Mouse (Mus musculus) retina, postnatal 1 day (tissue): ENCODE data around the gene Sec61b.
A peak's percentile ranks its signal among the peaks of the same experiment; 100 is the strongest.

ENCODE experiments used
- DNase-seq: peaks from one replicate; pipeline ENCODE4 v3.0.0-alpha.2; 2012

Sec61b gene

DNA sequence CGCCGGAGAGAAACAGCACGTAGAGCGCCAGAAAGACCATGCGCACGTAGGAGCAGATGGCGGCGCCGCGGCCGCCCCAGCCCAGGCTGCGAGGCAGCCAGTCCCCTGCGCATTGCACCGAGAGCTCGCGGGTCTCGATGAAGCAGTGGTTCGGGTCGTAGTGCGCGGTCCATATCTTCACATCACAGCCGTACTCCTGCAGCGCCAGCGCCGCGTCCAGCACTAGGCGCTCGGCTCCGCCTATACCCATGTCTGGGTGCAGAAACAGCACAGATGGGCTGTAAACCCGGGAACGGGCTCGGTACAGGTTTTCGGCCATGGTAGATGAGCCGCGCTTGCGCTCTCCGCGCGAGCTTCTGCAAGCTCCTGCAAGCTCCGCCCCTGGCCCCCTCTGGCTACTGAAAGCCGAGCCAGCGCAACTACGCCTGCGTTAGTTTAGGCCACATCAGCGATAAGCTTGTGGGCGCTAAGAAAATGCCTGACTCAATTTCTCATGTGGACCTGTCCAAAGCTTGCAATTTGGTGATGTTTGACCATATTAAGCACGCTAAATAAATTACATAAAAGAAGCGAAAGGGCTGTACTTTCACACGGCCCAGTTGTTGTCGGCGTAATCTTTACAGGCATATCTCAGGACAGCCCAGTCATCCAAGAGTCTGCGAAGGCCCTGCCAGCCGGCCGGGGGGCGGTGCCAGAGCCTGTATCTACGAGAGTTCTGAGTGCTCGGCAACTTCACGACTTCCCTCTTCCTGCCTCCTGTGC lies at the start of gene Sec61b, which contains the start of gene Alg2:
Sec61b (plus strand) TSS at position 691 of the 762 bp plus-strand sequence.
Alg2 (minus strand) TSS at position 366 of the 762 bp plus-strand sequence.
- DNase-seq: peak; percentile 99

DNA sequence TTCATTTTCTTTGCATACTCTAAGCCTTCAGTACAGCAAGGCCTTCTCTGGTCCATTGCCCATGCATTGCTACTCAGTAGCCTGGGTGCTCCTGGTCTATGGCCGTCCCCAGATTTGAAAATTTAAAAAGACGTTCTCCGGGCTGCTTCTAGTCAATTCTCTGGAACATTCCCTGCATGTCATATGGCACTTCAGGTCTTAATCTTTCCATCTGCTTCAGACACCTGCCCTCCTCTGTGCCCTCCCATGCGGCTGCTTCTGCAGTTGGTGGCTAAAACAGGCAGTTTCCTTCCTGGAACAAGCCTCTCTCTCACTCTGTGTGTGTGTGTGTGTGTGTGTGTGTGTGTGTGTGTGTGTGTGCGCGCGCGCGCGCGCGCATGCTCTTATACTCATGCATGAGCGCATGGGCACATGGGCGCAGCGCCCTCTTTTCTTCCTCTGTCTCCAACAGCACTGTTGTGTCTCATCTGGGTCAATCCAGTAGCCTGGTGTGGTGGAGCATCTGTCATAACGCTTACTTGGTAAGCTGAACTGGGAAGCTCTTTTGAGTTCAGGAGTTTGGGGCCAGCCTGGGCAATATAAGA lies 49.1 kb upstream of the Sec61b start:
- peak; percentile 75 for DNase-seq

DNA sequence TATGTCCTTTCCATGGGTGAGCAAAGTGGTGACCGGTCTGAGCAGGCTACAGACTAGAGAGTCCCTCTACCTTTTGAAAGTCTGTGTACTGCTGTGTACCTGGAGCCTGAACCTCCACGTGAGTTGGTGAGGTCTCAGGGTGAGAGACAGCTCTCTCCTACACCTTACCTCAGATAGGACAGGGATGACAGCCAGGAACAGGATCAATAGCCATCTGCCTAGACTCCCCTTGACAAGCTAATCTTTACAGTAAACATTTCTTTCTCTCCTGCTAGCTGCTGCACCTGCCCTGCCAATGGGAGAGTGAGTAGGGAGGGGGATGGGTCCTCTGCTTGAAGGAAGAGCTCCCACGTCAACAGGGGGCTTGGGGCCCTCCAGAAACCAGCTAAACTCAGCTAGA lies 46.9 kb upstream of the Sec61b start:
- DNase-seq: no peak

DNA sequence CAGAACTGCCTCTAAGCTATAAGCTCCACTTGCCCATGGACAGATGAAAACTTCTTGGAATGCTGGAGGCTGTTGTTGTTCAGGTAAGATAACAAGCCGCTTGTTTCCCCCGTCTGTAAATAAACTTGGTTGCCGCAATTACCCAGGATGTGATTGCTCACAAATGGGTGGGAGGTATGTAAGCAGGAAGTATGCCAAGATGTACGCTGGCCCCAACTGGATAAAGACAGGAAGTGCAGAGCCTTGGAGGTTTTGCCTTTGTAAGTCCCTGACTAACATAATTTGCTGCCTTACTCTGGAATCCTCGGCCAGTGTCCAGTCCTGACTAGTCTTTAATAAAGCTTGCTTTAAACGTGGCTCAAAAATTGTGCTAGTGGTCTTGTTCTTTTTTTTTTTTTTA lies 43.9 kb upstream of the Sec61b start:
- no peak for DNase-seq

DNA sequence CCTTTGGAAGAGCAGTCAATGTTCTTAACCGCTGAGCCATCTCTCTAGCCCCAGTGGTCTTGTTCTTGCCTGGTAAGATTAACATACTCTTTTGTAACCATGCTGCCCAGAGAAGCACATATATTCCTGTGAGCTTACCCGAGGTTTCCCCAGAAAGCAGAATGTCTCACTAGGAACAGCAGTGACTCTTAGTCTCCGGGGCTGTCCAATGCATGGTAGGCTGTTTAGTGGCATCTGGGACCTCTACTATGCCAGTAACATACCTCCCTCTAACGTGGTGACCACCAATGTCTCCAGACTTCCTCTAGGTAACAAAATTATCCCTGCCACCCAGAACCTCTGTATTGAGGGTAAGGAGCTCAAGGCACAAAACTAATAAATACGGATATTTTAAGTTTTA lies 43.4 kb upstream of the Sec61b start:
- DNase-seq: no peak

DNA sequence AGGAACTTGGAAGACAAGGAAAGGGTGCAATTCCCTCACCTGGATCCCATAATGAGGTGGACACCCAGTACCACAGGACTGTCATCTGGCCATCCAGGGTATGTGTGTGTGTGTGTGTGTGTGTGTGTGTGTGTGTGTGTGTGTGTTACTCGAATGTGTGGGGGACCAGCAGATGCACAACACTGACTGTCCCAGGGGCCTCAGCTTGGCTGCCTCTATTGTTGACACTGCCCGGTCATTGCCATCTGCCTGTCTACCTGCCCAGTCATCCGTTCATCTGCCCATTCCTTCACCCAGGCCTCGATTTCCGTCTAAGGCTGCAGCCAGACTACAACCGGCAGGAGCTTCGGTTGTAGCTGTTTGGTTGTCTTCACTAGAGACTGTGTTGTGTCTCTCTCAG lies 41.7 kb upstream of the Sec61b start:
- DNase-seq: no peak

DNA sequence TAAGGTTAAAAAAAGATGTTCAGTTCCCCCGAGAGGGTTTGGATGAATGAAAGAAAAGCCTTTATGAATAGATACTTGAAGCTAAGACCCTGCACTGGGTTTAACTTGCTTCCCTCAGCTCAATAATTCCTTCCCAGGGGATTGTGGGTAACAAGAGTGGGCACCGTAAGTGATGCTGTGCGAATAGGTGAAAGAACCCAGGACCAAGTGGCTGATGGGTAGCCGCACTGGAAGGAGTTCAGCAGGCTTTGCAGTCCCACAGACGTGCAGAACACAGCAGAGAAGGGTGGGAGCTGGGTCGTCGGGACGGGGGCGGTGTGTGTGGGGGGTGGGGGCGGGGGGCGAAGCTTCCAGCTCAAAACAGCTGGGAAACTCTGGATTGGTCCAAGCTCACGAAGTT lies 39.3 kb upstream of the Sec61b start:
- DNase-seq: no peak

DNA sequence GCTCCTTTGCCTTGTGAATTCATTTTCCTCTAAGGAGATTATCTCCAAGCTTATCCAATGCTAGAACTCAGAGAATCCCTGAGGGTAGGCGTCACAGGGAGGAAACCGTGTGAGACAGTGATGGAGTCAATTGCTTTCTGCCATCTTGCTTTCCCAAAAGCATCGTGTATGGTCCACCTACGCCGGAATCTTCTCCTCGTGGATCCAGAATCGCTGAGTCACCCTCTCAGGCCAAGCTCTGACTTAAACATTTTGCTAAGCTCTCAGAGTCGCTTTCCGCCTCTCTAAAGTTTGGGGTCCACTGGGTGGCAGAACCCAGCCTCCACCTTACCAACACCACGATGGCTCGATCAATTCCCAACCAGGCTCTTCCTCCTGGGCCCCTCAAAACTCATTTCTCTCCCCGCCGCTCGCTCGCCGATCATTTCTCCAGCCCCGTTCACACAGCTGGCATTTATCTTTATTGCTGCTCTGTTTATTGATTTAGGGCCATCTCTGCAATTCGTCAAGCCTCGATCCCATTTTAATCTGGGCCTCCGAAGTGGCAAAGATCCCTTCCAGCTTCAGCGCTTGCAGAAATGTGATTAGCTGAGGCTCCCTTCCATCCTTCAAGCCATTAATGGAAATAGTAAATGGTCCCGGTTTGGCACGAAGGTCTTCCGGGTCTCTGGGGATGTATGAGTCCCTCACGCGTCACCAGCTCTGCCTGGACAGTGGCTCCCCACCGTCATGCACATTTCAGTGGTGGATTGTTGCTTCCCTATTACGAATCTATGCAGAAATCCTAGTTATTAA lies 38.7 kb upstream of the Sec61b start:
- DNase-seq: no peak

DNA sequence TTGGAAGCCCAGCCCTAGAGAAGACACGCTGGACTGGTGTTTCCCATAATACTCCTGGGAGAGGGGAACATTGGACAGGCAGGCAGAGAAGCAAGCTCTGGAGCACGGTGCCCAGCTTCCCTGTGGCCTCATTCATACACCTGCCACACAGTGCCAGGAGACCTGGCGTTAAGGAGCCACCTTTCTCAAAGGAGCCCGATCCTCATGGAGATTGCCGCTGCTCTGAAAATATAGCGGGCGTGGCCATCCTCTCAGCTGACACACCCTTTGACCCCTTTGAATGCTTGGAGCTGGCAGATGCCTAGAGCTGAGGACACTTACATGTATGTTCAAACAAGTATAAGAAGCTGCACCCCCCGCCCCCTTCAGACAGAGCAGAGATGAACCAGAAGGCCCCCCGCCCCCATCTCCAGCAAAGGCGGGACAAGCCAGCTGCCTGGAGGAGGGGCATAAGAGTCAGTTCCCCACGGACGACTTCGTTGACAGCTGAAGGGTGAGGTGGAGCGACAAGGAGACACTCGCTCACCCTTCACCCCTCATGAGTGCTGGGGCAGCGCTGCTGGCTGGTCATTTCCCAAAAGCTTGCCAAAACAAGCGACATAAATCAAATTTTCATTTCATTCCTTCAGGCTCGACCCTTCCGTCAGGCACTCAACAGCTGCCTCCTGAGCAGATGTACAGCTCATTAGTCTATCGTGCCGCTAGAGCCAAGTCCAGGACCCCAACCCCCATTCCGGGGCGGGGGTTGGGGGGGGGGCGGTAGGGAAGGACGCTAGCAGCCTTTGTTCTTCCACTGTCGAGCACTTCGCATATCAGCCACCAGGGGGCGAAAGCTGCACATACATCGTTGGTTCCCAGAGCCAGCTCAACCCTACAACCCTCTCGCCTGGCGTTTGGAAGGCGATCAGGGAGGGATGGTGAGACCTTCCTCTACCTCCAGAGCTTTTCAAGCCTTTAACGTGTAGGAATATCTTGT lies 36.8 kb upstream of the Sec61b start:
- peak; percentile 95 for DNase-seq

DNA sequence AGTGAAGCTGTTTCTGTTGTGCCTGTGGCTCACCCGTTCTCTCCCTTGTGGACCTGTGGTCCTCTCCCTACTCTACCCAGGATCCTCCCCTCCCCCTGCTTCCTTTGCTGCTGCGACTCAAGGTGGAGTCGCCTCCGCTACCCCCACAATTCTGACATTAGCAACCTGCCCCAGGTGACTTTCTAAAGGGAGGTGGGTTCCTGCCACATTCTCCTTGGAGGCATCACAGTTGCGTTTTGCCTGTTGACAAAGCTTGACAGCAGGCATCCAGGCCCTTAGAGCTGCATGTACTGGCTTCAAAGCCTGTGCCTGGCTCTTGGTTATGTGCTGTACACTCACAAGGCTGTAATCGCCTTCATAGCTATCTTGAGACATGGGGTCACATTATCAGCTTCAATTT lies 35.5 kb upstream of the Sec61b start:
- DNase-seq: no peak

DNA sequence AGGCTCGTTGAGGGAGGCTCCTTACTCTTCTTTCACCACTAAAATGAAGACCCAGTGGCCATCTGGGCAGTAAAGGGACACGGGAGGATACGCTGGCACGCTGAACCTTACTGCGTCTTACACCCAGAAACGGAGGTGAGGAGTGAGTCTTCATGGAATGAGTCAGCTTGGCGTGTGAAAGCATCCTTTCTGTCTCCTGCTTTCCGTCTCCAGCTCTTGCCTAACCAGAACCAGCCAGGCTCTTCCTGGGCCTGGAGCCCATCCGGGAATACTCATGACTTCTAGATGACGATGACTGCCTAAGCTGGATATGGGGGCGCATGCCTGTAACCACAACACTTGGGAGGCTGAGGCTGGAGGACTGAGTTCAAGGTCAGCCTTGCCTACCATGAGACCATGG lies 33.5 kb upstream of the Sec61b start:
- no peak for DNase-seq

DNA sequence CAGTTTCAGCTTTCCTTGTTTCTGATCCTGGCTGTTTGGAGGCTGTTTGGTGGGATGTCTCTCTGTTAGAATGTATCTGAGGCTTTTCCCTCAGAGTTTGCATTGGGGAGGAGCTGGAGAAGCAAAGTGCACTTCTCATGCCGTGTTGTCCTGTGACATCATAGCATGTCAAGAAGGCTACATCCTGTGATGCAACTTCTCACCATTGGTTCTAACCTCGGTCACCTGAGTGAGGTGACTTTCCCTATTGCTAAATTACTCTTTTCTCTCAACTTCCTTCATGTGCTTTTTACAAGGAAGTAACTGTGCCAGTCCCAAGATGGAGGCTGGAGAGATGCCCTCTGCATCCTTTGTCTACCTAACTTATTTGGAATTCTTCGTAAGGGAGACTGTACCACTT lies 25.9 kb upstream of the Sec61b start:
- DNase-seq: no peak

DNA sequence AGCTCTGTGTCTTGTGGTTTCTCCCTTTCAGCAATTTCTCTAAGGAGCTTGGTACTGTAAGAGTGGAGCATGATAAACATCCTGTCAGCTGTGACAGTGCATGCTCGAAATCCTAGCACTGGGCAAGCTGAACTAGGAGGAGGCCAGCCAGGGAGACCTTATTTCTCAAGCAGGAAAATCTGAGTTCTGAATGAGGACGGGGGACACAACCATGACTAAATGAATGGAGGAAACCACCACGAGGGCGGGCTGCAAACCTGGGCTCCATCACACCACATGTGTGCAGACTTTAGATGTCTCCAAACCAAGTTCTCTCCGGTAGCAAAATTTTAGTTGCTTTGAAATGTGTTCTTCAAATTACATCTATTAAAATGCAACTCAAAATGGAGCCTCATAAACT lies 25.3 kb upstream of the Sec61b start:
- DNase-seq: no peak

DNA sequence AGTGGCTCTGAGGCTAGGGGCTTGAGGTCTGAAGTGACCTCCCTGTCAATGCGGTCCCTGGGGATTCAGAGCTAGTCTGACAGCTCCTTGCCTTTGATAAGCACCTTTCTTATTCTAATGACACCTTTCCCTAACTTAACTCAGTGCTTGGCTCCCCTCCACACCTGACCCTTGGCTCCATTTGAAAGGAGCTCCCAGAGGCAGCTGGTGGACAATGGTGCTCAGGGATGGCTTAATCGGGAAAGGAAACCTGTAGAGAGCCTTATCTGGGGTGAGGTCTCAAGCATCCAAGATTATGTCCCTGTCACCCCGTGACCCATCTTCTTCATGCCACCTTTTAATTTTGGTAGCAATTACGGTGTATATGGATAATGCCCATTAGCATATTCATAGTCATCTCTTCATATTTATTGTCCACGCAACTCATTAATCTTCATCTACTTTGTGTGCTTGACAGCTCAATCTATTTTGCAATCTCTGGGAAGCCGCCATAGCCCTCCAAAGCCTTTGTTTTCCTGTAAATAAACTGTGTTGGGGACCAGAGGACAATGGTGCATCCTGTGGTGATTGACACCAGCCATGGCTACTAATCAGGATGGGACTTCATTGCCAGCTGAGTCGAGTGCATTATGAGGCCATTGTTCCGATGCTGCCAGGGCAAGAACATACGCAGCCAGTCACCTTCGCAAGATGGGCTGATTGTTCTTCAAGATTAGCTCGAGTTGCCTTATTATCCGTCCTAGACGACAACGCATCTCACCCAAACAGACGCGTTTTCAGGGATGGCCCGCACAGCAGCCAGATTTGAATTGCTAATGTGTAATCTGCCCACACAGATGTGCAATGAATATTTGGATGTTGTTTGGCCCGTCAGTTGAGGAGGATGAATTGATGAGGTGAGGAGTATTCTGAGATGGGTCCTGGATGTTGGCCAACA lies 24.6 kb upstream of the Sec61b start:
- DNase-seq: peak; percentile 48

DNA sequence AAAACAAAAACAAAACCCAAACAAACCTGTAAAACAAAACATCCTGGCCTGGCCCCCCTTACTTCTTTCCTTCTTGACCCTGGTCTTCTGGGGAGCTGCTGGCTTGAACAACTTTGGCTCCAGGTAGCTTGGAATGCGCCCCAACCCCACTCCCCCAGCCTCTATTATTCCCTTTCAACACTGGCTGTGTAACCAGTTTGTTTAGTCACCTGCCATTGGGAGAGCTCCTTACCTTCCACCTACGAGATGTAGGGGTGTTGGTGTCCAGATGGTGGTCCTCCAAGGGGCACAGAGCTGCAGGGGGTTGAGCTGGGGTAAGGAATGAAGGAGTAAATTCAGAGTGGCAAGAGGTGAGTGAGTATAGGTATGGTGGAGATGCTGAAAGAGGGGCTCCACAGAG lies 7.3 kb upstream of the Sec61b start:
- DNase-seq: no peak

DNA sequence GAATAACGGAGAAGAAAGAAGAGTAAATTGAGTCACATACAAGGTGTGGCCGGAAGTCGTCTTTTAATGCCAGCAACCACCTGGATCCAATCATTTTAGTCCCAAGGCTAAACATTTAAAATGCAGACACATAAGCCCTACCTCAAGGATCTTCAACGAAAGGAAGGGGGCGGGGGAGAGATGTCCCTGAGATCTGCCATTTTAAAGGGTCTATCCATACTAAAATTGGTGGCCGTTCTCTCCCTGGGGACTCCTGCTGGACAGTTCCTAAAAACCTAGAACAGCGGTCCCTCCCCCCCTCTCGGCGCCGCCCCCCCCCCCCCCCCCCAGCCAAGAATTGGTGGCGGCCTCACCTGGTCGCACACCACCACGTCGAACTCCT lies 881 bp upstream of the Sec61b start:
- DNase-seq: no peak

DNA sequence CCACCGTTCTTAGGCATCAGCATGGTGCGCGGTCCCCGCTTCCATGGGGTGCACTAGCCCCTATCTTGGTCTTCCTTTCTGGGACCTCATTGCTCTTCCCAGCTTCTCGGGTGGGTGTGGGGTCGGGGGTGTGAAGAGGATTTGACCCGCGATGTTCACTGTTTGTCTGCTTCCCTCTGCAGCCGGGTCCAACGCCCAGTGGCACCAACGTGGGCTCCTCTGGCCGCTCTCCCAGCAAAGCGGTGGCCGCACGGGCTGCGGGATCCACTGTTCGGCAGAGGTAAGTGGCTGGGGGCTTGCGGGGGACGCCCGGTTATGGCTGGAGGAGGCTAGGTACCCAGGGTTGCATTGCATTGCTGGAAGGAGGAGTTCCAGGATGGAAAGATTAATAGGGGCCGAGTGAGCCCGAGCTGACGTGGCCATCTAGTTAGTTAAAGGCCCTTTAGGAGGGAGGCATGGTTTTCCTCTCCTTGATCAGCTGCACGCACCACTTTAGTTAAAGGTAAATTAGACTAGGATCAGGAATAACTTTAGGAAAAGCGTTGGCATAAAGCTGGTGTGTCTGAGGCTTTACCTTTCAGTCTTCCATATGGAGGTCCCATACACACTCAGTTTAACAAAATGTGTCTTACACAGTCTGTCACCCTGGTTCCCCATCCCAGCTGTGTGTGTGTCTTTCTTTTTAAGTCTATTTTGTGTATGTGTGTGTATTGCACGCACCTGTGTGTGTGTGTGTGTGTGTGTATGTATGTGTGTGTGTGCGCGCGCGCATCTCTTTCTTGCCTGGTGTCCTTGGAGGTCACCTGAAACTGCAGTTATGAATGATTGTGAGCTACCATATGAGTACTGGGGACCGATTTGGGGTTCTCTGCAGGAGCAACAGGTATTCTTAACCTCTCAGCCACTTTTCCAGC lies 529 bp downstream of the Sec61b start:
- no peak for DNase-seq

DNA sequence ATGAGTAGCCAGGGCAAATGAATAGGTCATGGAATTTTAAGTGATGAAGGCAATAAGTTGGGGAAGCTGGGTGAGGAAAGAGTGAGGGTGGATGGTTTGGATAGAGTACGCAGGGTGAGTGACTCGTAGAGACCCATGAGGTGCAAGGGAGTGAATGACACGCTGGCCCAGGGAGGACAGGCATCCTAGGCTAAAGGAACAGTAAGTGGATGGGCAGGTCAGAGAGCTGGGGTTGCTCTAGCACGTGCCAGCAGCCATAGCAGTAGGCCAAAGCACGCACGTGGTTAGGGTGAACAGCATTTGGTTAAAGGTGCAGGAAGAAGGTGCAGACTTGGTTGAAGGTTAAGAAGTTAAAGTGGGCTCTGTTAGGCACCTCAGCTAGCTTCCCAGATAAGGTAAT lies 3.1 kb downstream of the Sec61b start:
- DNase-seq: no peak

DNA sequence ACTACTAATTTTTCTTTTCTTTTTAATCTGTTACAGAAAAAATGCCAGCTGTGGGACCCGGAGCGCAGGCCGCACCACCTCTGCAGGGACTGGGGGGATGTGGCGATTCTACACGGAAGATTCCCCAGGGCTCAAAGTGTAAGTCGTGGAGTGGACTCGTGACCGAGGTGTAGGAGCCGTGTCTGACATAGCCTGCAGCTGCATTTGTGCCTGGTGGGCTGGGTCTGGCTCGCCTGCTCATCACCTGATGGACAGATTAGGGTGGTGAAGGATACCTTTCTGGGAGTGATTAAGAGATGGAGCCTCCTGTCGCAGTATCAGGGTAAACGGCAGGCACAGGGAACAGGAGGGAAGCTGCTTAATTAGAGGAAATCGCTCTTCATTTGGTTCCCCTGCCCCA lies 5.6 kb downstream of the Sec61b start:
- no peak for DNase-seq

DNA sequence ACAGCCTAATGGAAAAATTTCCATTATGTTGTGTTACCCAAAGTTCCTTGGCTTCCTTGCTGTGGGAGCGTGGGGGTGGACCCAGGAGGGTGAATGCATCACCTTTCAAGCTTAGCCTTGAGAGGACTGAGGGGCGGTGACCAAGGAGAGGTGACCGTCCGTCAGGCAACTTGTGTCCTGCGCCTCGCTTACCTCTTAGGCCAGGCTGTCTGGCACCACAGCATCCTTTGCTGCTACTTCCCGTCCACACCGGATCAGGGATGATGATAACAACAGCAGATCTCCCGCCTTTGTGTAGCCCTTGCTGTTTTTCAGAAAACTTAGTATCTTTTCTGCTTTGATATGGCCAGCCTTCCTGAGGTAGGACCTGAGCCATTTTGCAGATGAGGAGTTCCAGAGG lies 6.1 kb downstream of the Sec61b start:
- DNase-seq: no peak

DNA sequence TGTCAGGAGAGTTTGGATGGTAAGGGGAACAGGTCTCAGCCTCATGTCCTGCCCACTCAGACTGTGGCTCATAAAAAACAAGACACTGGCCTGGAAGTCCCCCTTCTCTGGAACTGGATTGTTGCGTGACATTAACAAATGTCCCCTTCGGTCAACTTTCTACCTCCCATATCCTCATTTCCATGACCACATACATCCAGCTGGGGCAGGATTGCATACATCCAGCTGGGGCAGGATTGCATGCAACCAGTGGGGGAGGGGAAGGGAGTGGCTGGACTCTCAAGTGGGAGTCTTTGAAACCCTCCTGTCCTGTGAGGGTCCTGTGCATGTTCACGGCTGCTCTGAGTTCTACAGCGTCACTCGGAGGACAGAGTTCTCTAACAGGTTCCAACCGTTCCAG lies 16.8 kb downstream of the Sec61b start:
- no peak for DNase-seq
